Mouse (Mus musculus) thymus, adult 2 months (tissue): Measurements from ENCODE around the gene Orc5.

Experiments
- CTCF ChIP-seq: fragments of 200-500 bp; IDR thresholded peaks from 2 replicates; pipeline ENCODE4 v1.5.1; 2012; ENCODE audit warnings: mild to moderate bottlenecking, control low read depth, low read length, moderate library complexity, borderline replicate concordance; ENCODE audit not compliant: control insufficient read depth, poor library complexity, insufficient read depth; ENCODE audit errors: extremely low read depth
- POLR2A ChIP-seq: fragments of 200-500 bp; IDR thresholded peaks from 2 replicates; pipeline ENCODE4 v1.6.1; 2012; ENCODE audit warnings: mild to moderate bottlenecking, low read length, control low read depth, moderate library complexity; ENCODE audit not compliant: control insufficient read depth, poor library complexity, insufficient read depth; ENCODE audit errors: extremely low read depth

DNA sequence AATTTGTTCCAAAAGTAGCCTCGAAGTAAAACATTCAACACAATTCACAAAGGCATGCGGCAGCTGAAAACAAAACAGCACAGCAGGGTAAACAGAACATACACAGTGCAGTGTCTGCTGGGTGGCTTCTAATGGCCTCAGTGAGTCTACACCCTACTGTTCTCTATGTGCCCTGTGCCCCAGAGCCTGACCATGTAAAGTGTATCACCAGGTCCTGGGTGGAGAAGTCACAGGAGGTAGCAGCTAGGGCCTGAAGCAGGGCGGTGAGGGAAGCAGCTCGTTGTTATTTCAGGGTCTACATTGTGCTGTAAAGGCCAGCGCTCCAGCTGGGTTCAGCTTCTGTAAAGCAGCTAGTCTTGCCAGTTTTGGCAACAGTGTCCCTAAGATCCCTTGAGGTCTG is 3.7 kb downstream of the Orc5 start:
- TF ChIP-seq CTCF (no peak), POLR2A (no peak)
